Mouse (Mus musculus): ENCODE data around the gene Msh2.
A peak's percentile ranks its signal among the peaks of the same experiment; 100 is the strongest.

DNA sequence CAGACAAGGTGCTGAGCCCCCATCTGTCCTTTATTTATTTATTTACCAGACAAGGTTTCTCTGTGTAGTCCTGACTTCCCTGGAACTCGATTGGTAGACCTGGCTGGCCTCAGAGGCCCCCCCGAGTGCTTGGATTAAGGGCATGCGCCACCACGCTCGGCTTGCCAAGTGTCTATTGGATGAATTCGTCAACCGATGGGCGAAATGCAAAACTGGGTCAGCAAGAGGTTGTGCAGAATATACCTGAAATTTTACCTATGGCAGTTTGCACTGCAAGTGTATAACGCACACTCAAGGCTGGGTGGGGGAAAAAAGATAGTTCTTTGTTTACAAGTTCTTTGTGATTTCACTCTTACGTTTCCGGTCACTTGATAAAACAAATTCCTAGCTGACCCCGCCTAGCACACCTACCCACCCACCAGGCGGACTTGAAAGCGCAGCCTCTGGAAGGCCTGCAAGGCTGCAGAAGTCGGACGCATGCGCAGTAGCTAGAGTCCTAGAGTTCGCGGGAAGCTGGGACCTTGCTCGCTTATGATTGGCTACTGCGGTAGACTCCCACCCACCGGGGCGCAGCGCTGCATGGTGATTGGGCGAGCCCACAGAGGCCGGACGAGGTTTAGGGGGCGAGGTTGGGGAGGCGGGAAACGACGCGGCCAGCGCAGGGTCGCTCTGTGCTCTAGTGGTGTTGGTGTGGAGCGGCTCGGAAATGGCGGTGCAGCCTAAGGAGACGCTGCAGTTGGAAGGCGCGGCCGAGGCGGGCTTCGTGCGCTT is at the start of gene Msh2:
- TF ChIP-seq CTCF (IDR thresholded peaks at IDR 0.05; ENCODE audit: low read depth) (peak; percentile 6; the same call in 1 of the 2 replicates), EP300 (IDR thresholded peaks at IDR 0.05; ENCODE audit: low read depth) (no peak)

Measured in liver, embryonic 14.5 days (tissue).